Mouse (Mus musculus) lung, embryonic 15.5 days (tissue): ENCODE measurements around the gene She. TPM values are rescaled to one million over a fixed set of nuclear protein-coding genes. Genes with fewer than 3 reads are reported as not detected.
"Not testable (repeated sequence)": the region's sequence is repeated elsewhere in the genome, so short reads cannot be mapped to it uniquely, and the experiment has no call there.

ENCODE experiments used
- ATAC-seq: fragments of 200-750 bp; cut with Nextera tagmentation; 2 replicates; pipeline ENCODE4 v1.8.0; 2017; ENCODE audit warnings: moderate number of reproducible peaks, borderline replicate concordance; ENCODE audit not compliant: low FRiP score, low TSS enrichment; ENCODE audit errors: extremely low read depth
- H3K27ac ChIP-seq: fragments of 300-500 bp; sonication (generic); 2 replicates; pipeline ENCODE4 v1.5.1; 2015; ENCODE audit warnings: moderate library complexity, mild to moderate bottlenecking, inconsistent platforms
- H3K27me3 ChIP-seq: fragments of 300-500 bp; sonication (generic); 2 replicates; pipeline ENCODE4 v1.6.1; 2015; ENCODE audit warnings: inconsistent platforms
- H3K36me3 ChIP-seq: fragments of 300-500 bp; sonication (generic); 2 replicates; pipeline ENCODE4 v1.6.1; 2015; ENCODE audit warnings: inconsistent platforms
- H3K4me1 ChIP-seq: fragments of 300-500 bp; sonication (generic); 2 replicates; pipeline ENCODE4 v1.6.1; 2015; ENCODE audit warnings: inconsistent platforms
- H3K4me2 ChIP-seq: fragments of 300-500 bp; sonication (generic); 2 replicates; pipeline ENCODE4 v1.6.1; 2015; ENCODE audit warnings: inconsistent platforms, mild to moderate bottlenecking, moderate library complexity
- H3K4me3 ChIP-seq: fragments of 300-500 bp; sonication (generic); 2 replicates; pipeline ENCODE4 v1.5.1; 2015; ENCODE audit warnings: mild to moderate bottlenecking, inconsistent platforms
- H3K9ac ChIP-seq: fragments of 300-500 bp; sonication (generic); 2 replicates; pipeline ENCODE4 v1.6.1; 2015; ENCODE audit warnings: inconsistent platforms
- H3K9me3 ChIP-seq: fragments of 300-500 bp; sonication (generic); 2 replicates; pipeline ENCODE4 v1.6.1; 2016; ENCODE audit warnings: inconsistent platforms
- WGBS: fragments of 180-500 bp; shearing (Covaris S2); methylation state at CpG from one replicate; pipeline ENCODE4 v1.1.7; 2015; 5-methylcytosine and 5-hydroxymethylcytosine counted together
- polyA plus RNA-seq: library from polyadenylated mRNA; unstranded; fragments of >200 nt; fragmentation: Nextera tagmentation; extraction: Ambion mirVana; gene quantifications from 2 replicates; pipeline ENCODE4 v1.2.1, GENCODE M21; 2015

Gene She
- 9.9 and 10.1 TPM in 2 replicates for polyA plus RNA-seq

DNA sequence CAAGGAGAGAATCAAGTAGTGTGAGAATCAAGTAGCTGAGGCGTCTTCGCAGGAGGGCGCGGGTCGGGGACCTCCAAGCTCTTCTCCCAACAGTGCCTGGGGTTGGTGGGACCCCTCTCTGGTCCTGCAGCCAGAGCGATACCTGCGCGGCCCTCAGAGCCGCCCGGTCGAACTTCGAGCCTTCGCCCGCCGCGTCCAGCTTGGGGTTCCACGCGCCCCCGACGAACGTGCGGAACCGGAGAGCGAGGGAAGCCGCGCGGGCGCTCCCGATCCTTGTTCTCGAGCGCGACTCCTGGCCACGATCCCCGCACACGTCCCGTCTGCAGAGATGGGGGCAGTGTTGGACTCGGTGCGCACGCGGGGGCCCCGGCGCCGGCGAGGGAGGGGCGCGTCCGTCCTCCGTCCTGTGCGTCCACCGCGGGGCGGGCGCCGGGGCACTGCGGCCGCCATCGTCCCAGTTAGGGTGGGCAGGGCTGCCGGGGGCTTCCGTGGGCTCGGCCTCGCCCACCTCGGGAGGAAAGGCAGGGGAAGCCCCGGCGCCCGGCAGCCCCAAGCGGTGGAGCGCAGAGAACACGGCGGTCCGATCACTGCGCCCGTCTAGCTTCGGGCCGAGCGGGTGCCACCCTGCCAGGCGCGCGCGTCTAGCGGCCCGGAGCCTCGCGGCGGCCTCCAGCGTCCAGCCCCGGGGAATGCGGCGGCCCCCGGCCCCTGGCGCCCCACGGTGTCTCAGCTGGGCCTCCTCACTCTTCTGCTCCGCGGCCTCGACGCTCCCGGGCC lies at the start of gene She:
She (plus strand) TSS at position 556 of the 777 bp plus-strand sequence.
- peak; percentile 69; the same call in 1 of the 2 replicates for ATAC-seq
- WGBS = 2% methylated on average over 78 of the region's 96 CpGs
- Histone ChIP-seq H3K9me3 (no peaks in the 10 kb centered on the region), H3K4me1 (peaks cover 7% of the 10 kb centered on the region), H3K27me3 (peaks cover 62% of the 10 kb centered on the region), H3K27ac (peak within 1 kb of the TSS; percentile 74), H3K9ac (peak within 1 kb of the TSS; percentile 65), H3K4me2 (peak within 1 kb of the TSS; percentile 69), H3K4me3 (peak within 1 kb of the TSS; percentile 56), H3K36me3 (no peaks in the 10 kb centered on the region)

DNA sequence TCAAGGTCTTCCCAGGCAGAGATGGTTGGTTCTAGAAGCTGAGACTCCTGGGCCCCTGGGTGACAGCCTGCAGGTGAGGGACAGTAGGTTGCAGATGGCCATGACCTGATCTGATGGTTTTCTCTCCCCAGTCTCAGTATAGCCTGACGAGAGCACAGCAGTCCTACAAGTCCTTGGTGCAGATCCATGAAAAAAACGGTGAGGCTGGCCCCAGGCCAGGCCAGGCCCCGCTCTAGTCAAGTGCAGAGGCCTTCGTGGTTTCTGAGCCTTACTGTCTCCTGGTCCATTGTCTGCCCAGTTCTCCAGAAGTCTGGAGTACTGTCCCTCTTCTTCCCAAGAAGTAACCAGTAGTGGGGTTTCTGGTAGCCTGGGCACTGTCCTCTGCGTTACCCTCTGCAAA lies 49.5 kb upstream of the She start:
- H3K4me1 ChIP-seq = peaks cover 11% of the 10 kb centered on the region
- no peak overlapping the region for H3K9ac ChIP-seq
- no peak overlapping the region for H3K27ac ChIP-seq
- peaks cover 68% of the 10 kb centered on the region for H3K36me3 ChIP-seq
- H3K27me3 ChIP-seq = no peaks in the 10 kb centered on the region
- ATAC-seq = no peak
- no peak overlapping the region for H3K4me2 ChIP-seq
- no peaks in the 10 kb centered on the region for H3K9me3 ChIP-seq
- no peak overlapping the region for H3K4me3 ChIP-seq
- WGBS = 61% methylated on average over 5 of the region's 5 CpGs

DNA sequence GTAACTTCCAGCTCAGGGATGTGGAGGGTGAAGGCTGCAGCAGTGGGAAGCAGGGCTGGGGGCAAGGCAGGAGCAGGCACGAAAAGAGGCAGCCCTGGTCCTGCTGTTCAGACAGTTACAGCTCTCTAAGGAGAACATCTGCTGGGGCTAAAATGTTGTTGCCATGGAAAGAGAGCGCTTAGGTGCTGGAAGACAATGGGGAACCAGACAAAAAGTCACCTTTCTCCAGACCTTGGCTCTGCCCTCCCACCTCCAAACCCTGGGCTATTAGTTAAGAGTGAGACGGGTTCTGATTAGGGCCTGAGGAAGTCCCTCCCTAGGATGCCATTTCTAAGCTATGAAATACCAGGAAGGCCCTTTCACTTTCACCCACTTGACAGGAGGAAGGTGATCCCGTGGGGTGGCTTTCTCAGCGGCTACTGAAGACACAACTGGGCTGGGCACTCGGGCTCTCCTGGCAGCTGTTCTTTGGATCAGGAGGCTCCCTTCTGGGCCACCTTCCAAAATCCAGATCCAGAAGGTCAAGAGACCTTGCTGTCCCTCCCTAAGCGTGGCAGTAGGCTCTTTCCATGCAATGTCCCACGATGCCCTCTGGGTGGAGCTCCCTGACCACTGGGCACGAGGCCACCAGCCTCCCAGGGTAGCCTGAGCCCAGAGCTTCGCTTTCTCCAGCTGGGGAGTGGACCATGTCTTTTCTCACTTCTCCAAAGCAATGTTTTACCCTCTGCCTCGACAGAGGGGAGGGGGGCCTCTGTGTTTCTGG lies 46.0 kb upstream of the She start:
- Histone ChIP-seq H3K9ac (no peak overlapping the region), H3K4me3 (no peak overlapping the region), H3K27me3 (no peaks in the 10 kb centered on the region), H3K36me3 (peaks cover 35% of the 10 kb centered on the region), H3K9me3 (no peaks in the 10 kb centered on the region), H3K27ac (no peak overlapping the region), H3K4me2 (peak overlapping the region; percentile 39), H3K4me1 (peaks cover 11% of the 10 kb centered on the region)
- ATAC-seq = peak; percentile 56; the same call in 1 of the 2 replicates
- 12% methylated on average over 11 of the region's 11 CpGs for WGBS

DNA sequence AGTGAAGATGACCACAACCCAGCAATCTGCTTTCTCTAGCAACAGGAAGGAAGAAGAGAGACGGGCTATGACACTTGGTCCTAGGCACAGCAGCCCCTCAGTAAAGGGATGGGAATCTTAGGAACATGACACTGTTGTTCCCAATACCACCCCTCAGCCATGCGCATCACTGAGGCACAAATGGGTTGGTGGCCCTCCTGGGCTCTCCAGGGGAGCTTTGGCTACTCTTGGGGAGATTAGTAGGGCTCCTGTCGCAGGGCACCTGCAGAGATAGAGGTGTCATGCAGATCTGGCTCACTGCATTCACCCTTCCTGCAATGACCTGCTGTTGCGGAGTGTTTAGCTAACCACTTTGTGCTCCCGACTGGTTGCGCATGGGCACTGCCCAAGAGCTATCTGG lies 44.9 kb upstream of the She start:
- no peak overlapping the region for H3K4me2 ChIP-seq
- H3K27me3 ChIP-seq = no peaks in the 10 kb centered on the region
- H3K4me3 ChIP-seq = no peak overlapping the region
- peaks cover 11% of the 10 kb centered on the region for H3K4me1 ChIP-seq
- no peak for ATAC-seq
- WGBS = 74% methylated on average over 6 of the region's 6 CpGs
- H3K9ac ChIP-seq = no peak overlapping the region
- no peaks in the 10 kb centered on the region for H3K9me3 ChIP-seq
- peaks cover 24% of the 10 kb centered on the region for H3K36me3 ChIP-seq
- H3K27ac ChIP-seq = no peak overlapping the region

DNA sequence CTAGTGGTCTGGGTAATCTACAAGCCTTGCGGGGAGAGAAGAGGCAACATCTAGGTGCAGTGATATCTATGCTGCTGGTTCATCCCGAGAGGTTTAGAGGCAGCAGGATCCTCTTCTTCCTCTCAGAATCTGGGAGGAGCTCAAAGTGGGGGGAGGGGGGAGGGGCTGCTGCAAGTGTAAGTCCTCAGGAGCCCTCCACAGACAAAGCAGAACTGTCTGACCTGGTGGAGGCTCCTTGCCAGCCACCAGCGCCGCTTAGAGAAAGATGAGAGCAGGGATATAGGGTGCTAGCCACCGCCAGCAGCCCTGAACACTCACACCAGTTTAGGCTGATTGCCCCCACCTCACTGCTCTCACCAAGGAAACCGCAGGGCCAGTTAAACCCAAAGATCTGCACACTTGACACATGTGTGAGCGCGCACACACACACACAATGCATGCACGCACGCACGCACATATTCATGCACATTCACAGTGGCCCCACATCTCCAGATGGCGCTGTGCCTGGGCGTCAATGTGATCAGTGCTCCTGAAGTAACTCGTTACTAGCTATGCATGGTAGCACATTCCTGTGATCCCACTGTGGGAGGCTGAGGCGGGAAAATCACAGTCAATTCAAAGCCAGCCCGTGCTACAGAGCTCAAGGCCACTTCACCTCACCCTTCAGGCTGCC lies 42.4 kb upstream of the She start:
- Histone ChIP-seq H3K4me1 (peaks cover 11% of the 10 kb centered on the region), H3K4me3 (no peak overlapping the region), H3K27ac (no peak overlapping the region), H3K27me3 (no peaks in the 10 kb centered on the region), H3K9me3 (no peaks in the 10 kb centered on the region), H3K4me2 (no peak overlapping the region), H3K9ac (no peak overlapping the region), H3K36me3 (no peaks in the 10 kb centered on the region)
- no peak for ATAC-seq
- 72% methylated on average over 16 of the region's 16 CpGs for WGBS

DNA sequence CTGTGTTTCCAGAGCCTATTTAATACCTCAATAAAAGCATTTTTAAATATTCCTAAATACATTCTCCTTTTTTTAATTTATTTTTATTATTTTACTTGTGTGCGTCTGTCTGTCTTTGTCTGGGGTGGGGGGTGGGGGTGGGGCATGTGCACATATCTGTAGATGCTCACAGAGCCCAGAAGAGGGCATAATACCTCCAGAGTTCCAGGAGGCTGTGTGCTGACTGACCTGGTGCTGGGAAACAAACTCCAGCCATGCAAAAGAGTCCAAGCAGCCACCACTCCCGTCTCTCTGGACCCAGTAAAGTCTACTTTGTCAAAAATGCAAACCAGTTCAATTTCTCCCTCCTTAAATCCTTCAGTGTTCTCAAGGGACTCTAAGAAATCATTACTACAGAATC lies 36.6 kb upstream of the She start:
- WGBS = 66% methylated on average over 2 of the region's 2 CpGs

DNA sequence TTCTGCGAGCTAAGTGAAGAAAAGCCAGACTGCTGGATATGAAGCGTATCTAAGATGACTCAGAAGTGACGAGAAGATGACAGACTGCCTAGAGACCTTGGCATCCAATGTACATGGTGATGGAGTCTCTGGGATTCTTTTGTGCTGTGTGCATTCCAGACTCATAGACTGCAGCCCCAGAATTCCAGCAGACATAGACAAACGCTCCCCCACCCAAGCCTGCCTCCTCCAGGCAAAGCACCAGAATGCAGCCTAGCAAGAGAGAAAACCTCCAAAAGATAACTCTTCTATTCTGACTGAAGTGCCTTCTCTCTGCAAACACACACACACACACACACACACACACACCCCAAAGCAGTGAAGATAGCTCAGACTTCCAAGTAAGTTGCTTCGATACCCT lies 35.4 kb upstream of the She start:
- WGBS = 63% methylated on average over 5 of the region's 5 CpGs

More for the DNA sequence above, 36.6 kb upstream of the She start:
- Histone ChIP-seq H3K9ac (no peak overlapping the region), H3K4me3 (no peak overlapping the region), H3K4me1 (no peaks in the 10 kb centered on the region), H3K4me2 (no peak overlapping the region), H3K27me3 (no peaks in the 10 kb centered on the region), H3K36me3 (no peaks in the 10 kb centered on the region), H3K27ac (no peak overlapping the region), H3K9me3 (no peaks in the 10 kb centered on the region)
- ATAC-seq = no peak

DNA sequence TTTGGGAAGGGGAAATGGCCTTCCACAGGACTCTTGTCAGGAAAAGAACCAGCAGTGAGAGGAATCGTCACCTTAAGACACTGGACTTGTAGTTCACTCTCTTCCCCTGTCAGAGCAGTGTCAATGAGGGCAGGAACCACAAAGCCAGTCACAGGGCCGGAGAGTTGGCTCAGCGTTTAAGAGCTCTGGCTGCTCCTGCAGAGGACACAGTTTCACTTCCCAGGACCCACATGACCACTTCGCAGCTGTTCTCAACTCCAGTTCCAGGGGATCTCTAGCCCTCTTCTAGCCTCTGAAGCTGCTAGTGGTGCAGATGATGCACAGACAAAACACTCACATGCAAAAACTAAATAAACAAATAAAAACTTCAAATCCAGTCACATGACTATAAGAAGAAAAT lies 34.8 kb upstream of the She start:
- Histone ChIP-seq H3K27me3 (no peaks in the 10 kb centered on the region), H3K36me3 (no peaks in the 10 kb centered on the region), H3K4me1 (no peaks in the 10 kb centered on the region), H3K27ac (no peak overlapping the region), H3K4me3 (no peak overlapping the region), H3K4me2 (no peak overlapping the region), H3K9me3 (no peaks in the 10 kb centered on the region), H3K9ac (no peak overlapping the region)
- ATAC-seq = no peak
- WGBS = 35% methylated on average over 4 of the region's 4 CpGs

More for the DNA sequence above, 35.4 kb upstream of the She start:
- no peak for ATAC-seq
- Histone ChIP-seq H3K27ac (no peak overlapping the region), H3K27me3 (no peaks in the 10 kb centered on the region), H3K36me3 (no peaks in the 10 kb centered on the region), H3K4me1 (no peaks in the 10 kb centered on the region), H3K4me3 (no peak overlapping the region), H3K9me3 (no peaks in the 10 kb centered on the region), H3K9ac (no peak overlapping the region), H3K4me2 (no peak overlapping the region)

DNA sequence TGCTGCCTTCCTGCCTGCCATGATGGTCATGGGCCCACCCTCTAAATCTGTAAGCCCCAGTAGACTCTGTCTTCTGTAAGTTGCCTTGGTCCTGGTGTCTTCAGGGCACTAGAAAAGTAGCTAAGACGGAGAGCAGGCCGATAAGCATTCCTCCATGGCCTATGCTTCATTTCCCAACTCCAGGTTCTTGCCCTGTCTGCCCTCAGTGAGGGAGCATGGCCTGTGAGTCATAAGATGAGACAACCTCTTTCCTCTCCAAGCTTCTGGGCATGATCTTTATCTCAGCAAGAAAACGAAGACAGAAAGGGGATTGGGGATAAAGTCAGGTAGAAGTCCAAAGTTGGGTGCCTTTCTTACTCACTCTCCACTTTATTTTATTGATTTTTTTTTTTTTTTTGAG lies 32.7 kb upstream of the She start:
- no peak overlapping the region for H3K27ac ChIP-seq
- no peaks in the 10 kb centered on the region for H3K27me3 ChIP-seq
- H3K4me1 ChIP-seq = no peaks in the 10 kb centered on the region
- ATAC-seq = no peak
- H3K9me3 ChIP-seq = no peaks in the 10 kb centered on the region
- no peak overlapping the region for H3K4me2 ChIP-seq
- no peaks in the 10 kb centered on the region for H3K36me3 ChIP-seq
- WGBS = 78% methylated on average over 3 of the region's 3 CpGs
- H3K4me3 ChIP-seq = no peak overlapping the region
- H3K9ac ChIP-seq = no peak overlapping the region

DNA sequence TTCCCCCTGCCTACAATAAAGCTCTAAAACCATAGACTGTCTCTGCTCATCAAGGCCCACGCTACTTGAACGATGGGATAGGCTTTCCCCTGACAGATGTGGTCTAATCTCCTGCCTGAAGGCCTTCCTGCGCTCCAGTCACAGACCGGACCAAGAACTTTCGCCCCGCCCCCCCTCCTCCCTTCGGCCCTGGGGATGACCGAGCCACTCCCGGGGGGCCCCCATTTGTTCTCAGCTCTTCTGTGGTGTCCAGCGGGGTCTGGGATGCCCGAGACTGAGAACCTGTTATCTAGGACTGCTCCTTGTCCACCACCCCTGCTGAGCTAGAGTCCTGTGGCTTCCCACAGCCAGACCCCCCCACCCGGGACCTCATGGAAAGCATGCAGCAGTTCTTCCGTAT lies 31.7 kb upstream of the She start:
- Histone ChIP-seq H3K9ac (no peak overlapping the region), H3K4me1 (no peaks in the 10 kb centered on the region), H3K27me3 (no peaks in the 10 kb centered on the region), H3K27ac (no peak overlapping the region), H3K36me3 (no peaks in the 10 kb centered on the region), H3K9me3 (no peaks in the 10 kb centered on the region), H3K4me2 (peak overlapping the region; percentile 48; the same call in 1 of the 2 replicates), H3K4me3 (no peak overlapping the region)
- WGBS = 6% methylated on average over 13 of the region's 13 CpGs
- ATAC-seq = no peak

DNA sequence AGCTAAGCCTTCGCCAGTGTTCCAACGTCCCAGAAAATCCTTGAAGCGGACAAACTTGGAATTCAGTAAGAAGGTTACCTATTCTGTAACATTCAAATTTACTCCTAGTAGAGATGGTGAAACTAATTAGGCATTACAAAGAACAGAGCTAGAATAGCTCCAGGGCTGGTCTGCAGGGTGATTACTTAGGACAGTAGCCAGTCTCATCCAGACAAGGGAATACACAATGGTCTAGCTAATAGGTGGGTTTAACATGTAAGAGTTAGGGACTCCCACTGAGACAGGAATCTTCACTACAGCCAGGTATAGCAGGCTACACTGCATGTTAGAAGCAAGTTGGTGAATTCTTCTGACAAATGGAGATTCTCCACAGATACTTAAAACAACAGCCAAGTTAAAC lies 31.1 kb upstream of the She start:
- H3K36me3 ChIP-seq, H3K27ac ChIP-seq, H3K4me1 ChIP-seq, ATAC-seq, H3K4me3 ChIP-seq, H3K9ac ChIP-seq, H3K27me3 ChIP-seq, H3K4me2 ChIP-seq, H3K9me3 ChIP-seq: not testable (repeated sequence)
- 57% methylated on average over 3 of the region's 3 CpGs for WGBS
